Mouse (Mus musculus): Measurements from ENCODE around the gene Fkbp15. TPM values are rescaled to one million over a fixed set of nuclear protein-coding genes. Genes with fewer than 3 reads are reported as not detected.
"Not testable (repeated sequence)": the region's sequence is repeated elsewhere in the genome, so short reads cannot be mapped to it uniquely, and the experiment has no call there.

Gene Fkbp15
- polyA plus RNA-seq, 1 experiment from 2014 or later, result 19.6 TPM

DNA sequence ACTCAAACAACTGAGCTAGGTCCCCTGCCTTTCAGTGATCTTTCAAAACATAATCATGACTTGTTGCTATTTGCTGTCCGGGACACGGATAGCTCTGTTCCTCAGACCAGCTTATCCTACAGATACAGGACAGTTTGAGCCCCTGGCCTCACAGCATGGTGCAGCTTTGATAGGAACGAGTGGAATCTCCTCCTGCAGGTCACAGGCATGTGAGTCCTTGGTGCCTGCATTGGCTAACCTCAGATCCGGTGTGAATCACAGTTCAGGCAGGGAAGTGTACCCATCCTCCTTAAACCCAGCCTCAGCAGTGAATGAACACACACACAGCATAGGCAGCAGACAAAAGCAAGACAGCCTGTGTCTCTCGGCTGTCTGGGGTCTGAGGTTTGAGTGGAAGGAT lies 79.0 kb downstream of the Fkbp15 start:
- WGBS, result 71% methylated on average over 5 of the region's 5 CpGs
- H3K27me3 ChIP-seq (ENCODE audit: low read depth, poor library complexity, severe bottlenecking), result no peaks in the 10 kb centered on the region
- no peak overlapping the region for H3K4me3 ChIP-seq
- 0 out of 2 replicates have a peak, but pooled peaks cover 3% of the 10 kb centered on the region for H3K4me1 ChIP-seq
- DNase-seq (ENCODE audit: low spot score), result no peak
- H3K27ac ChIP-seq, result no peak overlapping the region
- no peaks in the 10 kb centered on the region for H3K36me3 ChIP-seq
- no peaks in the 10 kb centered on the region for H3K9me3 ChIP-seq (replicated peaks)

DNA sequence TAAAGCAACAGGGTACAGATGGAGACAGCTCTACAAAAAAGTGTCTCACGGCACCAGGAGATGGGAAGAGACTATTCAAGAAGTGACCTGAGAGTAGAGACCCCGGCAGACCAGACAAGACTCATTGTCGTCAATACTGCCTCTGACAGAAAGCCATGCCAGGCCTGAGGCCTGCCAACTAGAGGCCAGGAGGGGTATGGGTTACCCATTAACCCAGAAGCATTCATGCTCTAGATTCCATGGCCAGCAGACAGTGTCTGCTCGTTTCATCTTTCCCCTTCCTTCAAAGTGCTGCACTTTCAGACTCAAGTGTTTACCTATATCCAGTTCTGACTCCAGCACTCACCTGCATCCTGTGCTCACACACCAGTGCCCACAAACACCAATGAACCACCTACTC lies 82.3 kb downstream of the Fkbp15 start:
- no peak for DNase-seq (ENCODE audit: low spot score)
- Histone ChIP-seq H3K27me3 (ENCODE audit: low read depth, poor library complexity, severe bottlenecking) (no peaks in the 10 kb centered on the region), H3K9me3 (replicated peaks) (no peaks in the 10 kb centered on the region), H3K4me1 (no peaks in the 10 kb centered on the region), H3K36me3 (no peaks in the 10 kb centered on the region), H3K4me3 (no peak overlapping the region), H3K27ac (no peak overlapping the region)
- 84% methylated on average over 4 of the region's 4 CpGs for WGBS

DNA sequence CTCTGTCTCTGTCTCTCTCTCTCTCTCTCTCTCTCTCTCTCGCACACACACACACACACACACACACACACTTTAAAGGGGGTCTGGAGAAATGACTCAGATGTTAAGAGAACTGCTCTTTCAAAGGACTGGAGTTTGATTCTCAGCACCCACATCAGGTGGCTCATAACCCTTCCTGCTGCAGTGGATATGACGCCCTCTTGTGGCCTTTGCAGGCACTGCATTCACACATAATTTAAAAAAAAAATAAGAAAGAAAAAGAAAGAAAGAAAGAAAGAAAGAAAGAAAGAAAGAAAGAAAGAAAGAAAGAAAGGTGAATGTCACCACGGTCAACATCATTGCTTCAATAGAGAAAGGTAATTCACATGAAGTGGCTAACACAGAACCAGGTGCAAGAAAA lies 83.1 kb downstream of the Fkbp15 start:
- no peak overlapping the region for H3K4me3 ChIP-seq
- H3K9me3 ChIP-seq (replicated peaks), result no peaks in the 10 kb centered on the region
- H3K36me3 ChIP-seq, result no peaks in the 10 kb centered on the region
- H3K27me3 ChIP-seq (ENCODE audit: low read depth, poor library complexity, severe bottlenecking), result no peaks in the 10 kb centered on the region
- no peaks in the 10 kb centered on the region for H3K4me1 ChIP-seq
- 68% methylated on average over 3 of the region's 3 CpGs for WGBS
- no peak for DNase-seq (ENCODE audit: low spot score)
- no peak overlapping the region for H3K27ac ChIP-seq

DNA sequence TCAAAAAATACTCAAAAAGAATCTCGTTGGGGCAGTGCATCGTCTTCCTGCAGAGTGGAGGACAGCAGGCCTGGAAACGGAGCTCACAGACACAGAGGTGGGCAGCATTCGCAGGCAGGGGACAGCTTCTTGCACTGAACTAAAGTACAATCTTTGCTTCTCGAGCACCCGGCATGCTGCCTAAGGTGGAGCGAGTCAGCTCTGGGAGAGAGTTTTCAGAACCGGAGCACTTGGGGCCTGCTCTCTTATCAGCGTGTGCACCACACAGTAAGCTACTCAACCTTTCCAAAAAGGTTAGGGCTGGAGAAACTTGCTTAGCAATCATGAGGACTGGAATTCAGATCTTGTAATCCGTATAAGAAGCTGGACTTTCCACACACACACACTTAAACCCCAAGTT lies 83.7 kb downstream of the Fkbp15 start:
- no peak for DNase-seq (ENCODE audit: low spot score)
- Histone ChIP-seq H3K27me3 (ENCODE audit: low read depth, poor library complexity, severe bottlenecking) (no peaks in the 10 kb centered on the region), H3K27ac (no peak overlapping the region), H3K4me3 (no peak overlapping the region), H3K36me3 (no peaks in the 10 kb centered on the region), H3K4me1 (no peaks in the 10 kb centered on the region), H3K9me3 (replicated peaks) (no peaks in the 10 kb centered on the region)
- 87% methylated on average over 10 of the region's 10 CpGs for WGBS

DNA sequence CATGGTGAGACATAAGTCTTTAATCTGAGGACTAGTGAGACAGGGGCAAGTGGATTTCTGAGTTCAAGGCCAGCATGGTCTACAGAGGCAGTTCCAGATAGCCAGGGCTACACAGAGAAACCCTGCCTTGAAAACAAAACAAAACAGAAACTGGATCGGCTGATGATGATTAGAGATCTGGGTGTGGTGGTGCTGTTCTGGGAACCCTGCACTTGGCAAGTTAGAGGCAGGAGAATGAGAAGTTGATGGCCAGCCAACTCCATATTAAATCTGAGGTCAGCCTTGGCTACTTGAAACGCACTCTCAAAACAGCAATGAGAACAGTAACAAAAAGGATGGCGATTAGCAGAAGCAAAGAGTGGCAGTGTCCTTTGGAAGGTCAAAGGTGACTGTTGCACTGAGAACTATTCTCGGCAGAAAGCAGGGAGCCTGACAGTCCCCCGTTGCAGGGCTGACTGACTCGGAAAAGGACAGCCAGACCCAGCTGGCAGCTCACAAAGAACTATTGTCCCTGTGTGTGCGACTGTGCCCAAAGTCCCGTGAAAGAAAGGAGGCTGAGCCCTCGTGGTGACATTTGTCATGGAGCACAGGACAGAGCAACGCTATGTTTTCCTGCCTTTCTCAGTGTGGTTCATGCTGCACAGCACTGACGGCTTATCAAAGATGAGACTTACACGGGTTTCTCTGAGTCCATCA lies 85.4 kb downstream of the Fkbp15 start:
- no peak for DNase-seq (ENCODE audit: low spot score)
- Histone ChIP-seq H3K9me3 (replicated peaks) (no peaks in the 10 kb centered on the region), H3K36me3 (no peaks in the 10 kb centered on the region), H3K27ac (no peak overlapping the region), H3K4me1 (no peaks in the 10 kb centered on the region), H3K27me3 (ENCODE audit: low read depth, poor library complexity, severe bottlenecking) (no peaks in the 10 kb centered on the region), H3K4me3 (no peak overlapping the region)
- WGBS, result 63% methylated on average over 12 of the region's 12 CpGs

DNA sequence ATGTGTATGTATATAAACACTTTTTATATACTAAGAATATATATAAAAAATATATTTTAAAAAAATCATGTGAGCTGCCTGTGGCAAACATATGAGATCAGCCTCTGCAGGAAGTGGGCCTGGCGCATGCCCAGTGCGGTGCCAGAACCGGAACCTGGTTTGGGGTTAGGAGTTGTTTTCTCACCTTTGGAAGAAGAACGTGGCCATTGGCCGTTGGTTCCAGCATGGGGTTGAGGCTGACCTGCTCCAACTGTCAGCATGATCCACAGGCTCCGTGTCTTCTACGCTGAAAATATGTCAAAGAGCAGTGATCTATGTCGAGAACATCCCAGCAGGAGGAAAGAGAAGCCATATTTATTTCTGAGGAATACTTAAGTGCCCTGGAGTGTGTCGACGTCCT lies 86.4 kb downstream of the Fkbp15 start:
- H3K36me3 ChIP-seq, result no peaks in the 10 kb centered on the region
- H3K4me3 ChIP-seq, result no peak overlapping the region
- H3K4me1 ChIP-seq, result no peaks in the 10 kb centered on the region
- H3K27ac ChIP-seq, result no peak overlapping the region
- no peak for DNase-seq (ENCODE audit: low spot score)
- no peaks in the 10 kb centered on the region for H3K27me3 ChIP-seq (ENCODE audit: low read depth, poor library complexity, severe bottlenecking)
- 92% methylated on average over 10 of the region's 10 CpGs for WGBS
- no peaks in the 10 kb centered on the region for H3K9me3 ChIP-seq (replicated peaks)

DNA sequence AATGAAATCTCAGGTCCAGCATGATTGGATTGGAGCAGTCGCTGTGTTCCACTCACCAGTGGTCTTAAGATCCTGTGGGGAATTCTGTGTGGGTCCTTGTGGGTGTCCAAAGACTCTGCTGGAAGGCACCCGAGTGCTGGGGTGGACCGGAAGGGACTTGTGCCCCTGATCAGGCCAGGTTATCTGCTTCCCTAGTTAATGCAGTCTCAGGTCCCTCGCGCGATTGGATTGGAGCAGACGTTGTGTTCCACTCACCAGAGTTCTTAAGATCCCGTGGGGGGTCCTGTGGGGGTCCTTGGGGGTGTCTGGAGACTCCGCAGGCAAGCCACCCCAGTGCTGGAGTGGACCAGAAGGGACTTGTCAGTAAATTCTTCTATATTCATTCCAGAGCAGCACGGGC lies 87.7 kb downstream of the Fkbp15 start:
- 89% methylated on average over 10 of the region's 10 CpGs for WGBS
- Histone ChIP-seq H3K36me3 (no peaks in the 10 kb centered on the region), H3K4me1 (no peaks in the 10 kb centered on the region), H3K27me3 (ENCODE audit: low read depth, poor library complexity, severe bottlenecking) (no peaks in the 10 kb centered on the region), H3K27ac (no peak overlapping the region), H3K9me3 (replicated peaks) (no peaks in the 10 kb centered on the region), H3K4me3 (no peak overlapping the region)
- no peak for DNase-seq (ENCODE audit: low spot score)

DNA sequence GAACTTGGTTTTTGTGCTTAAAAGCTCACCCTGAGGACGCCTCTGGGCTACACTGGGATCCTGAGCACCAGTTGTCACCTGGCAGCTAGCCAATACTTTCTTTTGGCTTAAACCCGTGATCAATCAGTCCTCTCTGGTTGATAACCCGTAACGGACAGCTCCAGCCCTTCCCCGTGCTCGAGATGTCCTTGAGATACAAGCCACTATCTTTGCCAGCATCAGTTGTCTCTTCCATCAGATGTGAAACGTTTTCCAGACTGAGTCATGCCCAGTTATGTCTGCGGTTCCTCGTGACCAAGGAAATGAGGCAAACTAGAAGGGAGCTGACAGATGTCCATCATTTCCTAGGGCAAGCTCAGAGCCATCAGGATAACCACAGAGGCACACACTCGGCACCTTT lies 93.2 kb downstream of the Fkbp15 start:
- H3K36me3 ChIP-seq, result no peaks in the 10 kb centered on the region
- no peaks in the 10 kb centered on the region for H3K9me3 ChIP-seq (replicated peaks)
- H3K27me3 ChIP-seq (ENCODE audit: low read depth, poor library complexity, severe bottlenecking), result no peaks in the 10 kb centered on the region
- no peak overlapping the region for H3K4me3 ChIP-seq
- no peaks in the 10 kb centered on the region for H3K4me1 ChIP-seq
- no peak overlapping the region for H3K27ac ChIP-seq
- WGBS, result 83% methylated on average over 10 of the region's 10 CpGs
- no peak for DNase-seq (ENCODE audit: low spot score)

DNA sequence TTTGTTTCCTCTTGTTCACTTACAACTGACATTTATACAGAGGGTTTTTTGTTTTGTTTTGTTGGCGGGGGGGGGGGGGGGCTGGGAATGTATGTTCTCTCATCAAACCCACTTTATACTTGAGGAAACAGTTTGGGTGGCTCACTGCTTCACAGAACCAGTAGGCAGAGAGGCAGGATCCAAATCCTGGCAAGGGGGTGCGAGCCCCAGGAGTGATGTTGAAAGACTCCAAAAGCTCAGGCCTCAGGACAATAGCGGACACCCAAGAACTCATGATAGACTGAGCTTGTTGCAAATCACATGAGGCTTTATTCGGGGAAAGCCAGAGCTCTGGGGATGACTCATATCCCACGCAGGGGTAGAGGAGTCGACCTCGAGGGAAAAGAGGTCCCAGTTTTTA lies 94.3 kb downstream of the Fkbp15 start:
- H3K9me3 ChIP-seq (replicated peaks); H3K4me1 ChIP-seq; H3K36me3 ChIP-seq; H3K4me3 ChIP-seq; H3K27ac ChIP-seq; H3K27me3 ChIP-seq (ENCODE audit: low read depth, poor library complexity, severe bottlenecking); DNase-seq (ENCODE audit: low spot score): not testable (repeated sequence)
- 78% methylated on average over 7 of the region's 7 CpGs for WGBS

DNA sequence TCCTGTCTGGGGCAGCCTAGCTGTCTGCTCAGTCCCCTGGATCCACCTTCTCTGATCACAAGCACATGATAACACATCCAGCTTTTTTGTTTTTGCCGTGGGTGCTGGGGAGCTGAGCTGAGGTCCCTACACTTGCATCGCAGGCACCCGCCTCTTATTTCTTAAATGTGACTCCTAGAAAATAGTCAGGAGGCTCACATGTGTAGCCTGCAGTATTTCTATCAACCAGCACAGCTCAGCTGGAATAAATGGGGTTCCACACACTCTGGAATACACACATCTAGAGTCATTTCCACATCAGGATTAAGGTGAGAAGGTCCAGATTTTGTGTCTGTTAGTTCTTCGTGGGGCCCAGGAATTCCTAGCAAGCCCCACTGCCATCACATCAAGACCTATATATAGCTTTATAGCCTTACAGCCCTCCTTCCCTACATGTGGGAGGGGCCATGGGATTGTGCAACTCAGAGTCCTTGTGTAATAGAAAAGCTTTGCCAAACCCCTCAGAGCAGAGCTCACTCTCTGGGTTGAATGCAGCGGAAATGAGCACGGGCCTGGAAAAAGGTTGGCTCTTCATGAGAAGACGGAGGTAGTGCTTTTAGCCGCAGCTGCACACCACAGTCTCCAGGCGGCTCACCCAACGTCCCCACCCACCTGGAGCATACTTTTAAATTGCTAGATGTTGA lies 95.1 kb downstream of the Fkbp15 start:
- 81% methylated on average over 10 of the region's 10 CpGs for WGBS
- no peaks in the 10 kb centered on the region for H3K9me3 ChIP-seq (replicated peaks)

DNA sequence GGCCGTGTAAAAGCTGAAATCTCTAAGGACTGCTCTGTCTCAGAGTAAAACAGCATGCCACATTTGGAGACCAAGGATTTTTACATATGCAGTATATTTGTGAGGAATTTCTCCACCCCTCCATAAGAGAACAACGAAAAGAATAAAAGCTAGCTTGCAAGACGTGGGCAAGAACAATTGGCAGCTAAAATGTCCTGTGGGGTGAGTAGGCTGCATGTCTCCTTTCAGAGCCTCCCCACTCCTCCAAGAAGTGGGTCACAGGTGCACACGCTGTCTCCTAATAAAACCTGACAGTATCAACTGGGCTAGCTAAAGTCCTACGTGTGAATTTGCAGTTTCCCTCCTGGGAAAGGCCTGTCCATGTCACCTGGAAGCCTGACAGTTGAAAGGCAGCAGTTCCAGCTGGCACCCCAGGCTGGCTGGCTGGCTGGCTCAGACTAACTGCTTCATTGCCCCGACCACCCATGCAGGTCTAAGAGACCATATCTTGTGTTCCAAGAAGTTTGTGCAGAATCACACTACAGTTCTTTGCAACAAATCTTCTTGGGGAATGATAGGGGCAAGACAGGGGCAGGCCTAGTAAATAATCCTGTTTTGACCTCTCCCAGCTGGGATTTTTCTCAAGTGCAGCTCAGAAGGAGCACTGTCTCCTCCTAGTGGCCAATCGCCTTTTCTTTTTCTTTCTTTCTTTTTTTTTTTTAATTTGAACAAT lies 97.1 kb downstream of the Fkbp15 start:
- DNase-seq (ENCODE audit: low spot score), result no peak
- Histone ChIP-seq H3K4me1 (no peaks in the 10 kb centered on the region), H3K27me3 (ENCODE audit: low read depth, poor library complexity, severe bottlenecking) (no peaks in the 10 kb centered on the region), H3K36me3 (no peaks in the 10 kb centered on the region), H3K27ac (no peak overlapping the region), H3K9me3 (replicated peaks) (no peaks in the 10 kb centered on the region), H3K4me3 (no peak overlapping the region)
- 49% methylated on average over 7 of the region's 7 CpGs for WGBS

More for the DNA sequence above, 95.1 kb downstream of the Fkbp15 start:
- DNase-seq (ENCODE audit: low spot score), result no peak
- Histone ChIP-seq H3K4me3 (no peak overlapping the region), H3K27ac (no peak overlapping the region), H3K36me3 (no peaks in the 10 kb centered on the region), H3K4me1 (no peaks in the 10 kb centered on the region), H3K27me3 (ENCODE audit: low read depth, poor library complexity, severe bottlenecking) (no peaks in the 10 kb centered on the region)

DNA sequence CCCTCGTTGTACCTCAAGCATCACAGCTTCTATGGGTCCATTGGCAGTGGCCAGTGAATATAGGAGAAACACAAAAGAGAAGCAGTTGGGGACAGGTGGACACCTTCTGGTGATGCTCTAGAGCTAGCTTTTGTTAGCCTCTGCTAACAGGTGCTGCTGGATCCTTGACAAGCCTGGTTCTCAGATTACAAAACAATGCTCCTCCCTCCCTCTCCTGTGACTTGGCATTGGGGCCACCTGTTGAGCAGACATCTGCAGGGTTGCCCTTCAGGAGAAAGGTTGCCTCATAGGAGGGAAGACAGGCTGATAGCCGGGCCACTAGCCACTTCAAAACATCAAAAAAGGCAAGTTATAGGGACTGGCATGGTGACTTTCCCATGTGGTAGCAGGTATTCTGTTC lies 98.1 kb downstream of the Fkbp15 start, which contains the start of gene Slc31a2:
TSS of gene Slc31a2 (plus strand) at position 287 of the 400 bp plus-strand sequence.
- no peaks in the 10 kb centered on the region for H3K27me3 ChIP-seq (ENCODE audit: low read depth, poor library complexity, severe bottlenecking)
- no peaks in the 10 kb centered on the region for H3K4me1 ChIP-seq
- no peak within 1 kb of the TSS for H3K4me3 ChIP-seq
- WGBS, result 64% methylated on average over 2 of the region's 2 CpGs
- no peaks in the 10 kb centered on the region for H3K9me3 ChIP-seq (replicated peaks)
- no peak for DNase-seq (ENCODE audit: low spot score)
- H3K36me3 ChIP-seq, result no peaks in the 10 kb centered on the region
- no peak within 1 kb of the TSS for H3K27ac ChIP-seq

DNA sequence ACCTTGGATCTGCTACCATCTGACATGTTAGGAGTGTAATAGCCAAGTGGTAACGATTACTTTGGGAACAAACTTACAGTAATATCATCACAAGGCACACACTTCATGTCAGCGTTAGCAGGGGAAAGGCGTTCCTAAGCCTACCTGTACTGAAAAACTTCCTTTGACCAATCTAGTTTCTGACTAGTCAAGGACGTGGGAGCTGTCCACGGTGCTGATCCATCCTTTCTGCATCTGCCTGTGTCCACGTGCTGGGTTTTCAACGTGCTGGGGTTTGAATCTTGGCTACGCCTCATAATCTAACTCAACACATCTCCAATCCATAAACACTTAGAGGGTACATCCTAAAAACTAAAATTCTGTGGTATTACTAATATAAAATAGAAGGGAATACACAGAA lies 103.4 kb downstream of the Fkbp15 start:
- no peak overlapping the region for H3K4me3 ChIP-seq
- H3K36me3 ChIP-seq, result no peaks in the 10 kb centered on the region
- WGBS, result 29% methylated on average over 8 of the region's 8 CpGs
- no peaks in the 10 kb centered on the region for H3K27me3 ChIP-seq (ENCODE audit: low read depth, poor library complexity, severe bottlenecking)
- DNase-seq (ENCODE audit: low spot score), result peak; percentile 76
- H3K9me3 ChIP-seq (replicated peaks), result no peaks in the 10 kb centered on the region
- no peaks in the 10 kb centered on the region for H3K4me1 ChIP-seq
- no peak overlapping the region for H3K27ac ChIP-seq
